Mouse (Mus musculus) kidney, embryonic 14.5 days (tissue): ENCODE results near the gene Tmem8b. TPM values are rescaled to one million over a fixed set of nuclear protein-coding genes. Genes with fewer than 3 reads are reported as not detected.

Experiments
- ATAC-seq: fragments of 200-750 bp; cut with Nextera tagmentation; 2 replicates; pipeline ENCODE4 v1.8.0; 2017; ENCODE audit warnings: moderate number of reproducible peaks, mild to moderate bottlenecking, moderate TSS enrichment, moderate library complexity; ENCODE audit not compliant: low FRiP score, low TSS enrichment
- H3K27ac ChIP-seq: fragments of 300-500 bp; sonication (generic); 2 replicates; pipeline ENCODE4 v1.5.1; 2014; ENCODE audit warnings: low read depth, mild to moderate bottlenecking, low read length, moderate library complexity, mixed read lengths
- H3K27me3 ChIP-seq: fragments of 300-500 bp; sonication (generic); 2 replicates; pipeline ENCODE4 v1.6.1; 2014; ENCODE audit warnings: mild to moderate bottlenecking, low read length; ENCODE audit not compliant: control insufficient read depth, insufficient read depth
- H3K36me3 ChIP-seq: fragments of 300-500 bp; sonication (generic); 2 replicates; pipeline ENCODE4 v1.6.1; 2014; ENCODE audit warnings: low read length, mixed read lengths; ENCODE audit not compliant: control insufficient read depth, insufficient read depth
- H3K4me1 ChIP-seq: fragments of 300-500 bp; sonication (generic); 2 replicates; pipeline ENCODE4 v1.6.1; 2014; ENCODE audit warnings: low read length, mixed read lengths; ENCODE audit not compliant: control insufficient read depth, insufficient read depth
- H3K4me2 ChIP-seq: fragments of 300-500 bp; sonication (generic); replicated peaks from 2 replicates; pipeline ENCODE4 v1.6.1; 2014; ENCODE audit warnings: low read depth, mild to moderate bottlenecking, low read length
- H3K4me3 ChIP-seq: fragments of 300-500 bp; sonication (generic); 2 replicates; pipeline ENCODE4 v1.5.1; 2014; ENCODE audit warnings: mild to moderate bottlenecking, low read length
- H3K9ac ChIP-seq: fragments of 300-500 bp; sonication (generic); 2 replicates; pipeline ENCODE4 v1.6.1; 2014; ENCODE audit warnings: low read depth, mild to moderate bottlenecking, low read length, moderate library complexity
- H3K9me3 ChIP-seq: fragments of 300-500 bp; sonication (generic); 2 replicates; pipeline ENCODE4 v1.6.1; 2016; ENCODE audit warnings: low read length; ENCODE audit not compliant: control insufficient read depth
- WGBS: fragments of 180-500 bp; shearing (Covaris S2); extraction: QIAGEN DNeasy Blood & Tissue Kit; methylation state at CpG from one replicate; pipeline ENCODE4 v1.1.7; 2014; 5-methylcytosine and 5-hydroxymethylcytosine counted together
- polyA plus RNA-seq: library from polyadenylated mRNA; unstranded; fragments of >200 nt; fragmentation: Nextera tagmentation; extraction: Ambion mirVana; gene quantifications from 2 replicates; pipeline ENCODE4 v1.2.1, GENCODE M21; 2014

Gene Tmem8b
- polyA plus RNA-seq, 1 experiment from 2014 or later = 3.2 TPM

DNA sequence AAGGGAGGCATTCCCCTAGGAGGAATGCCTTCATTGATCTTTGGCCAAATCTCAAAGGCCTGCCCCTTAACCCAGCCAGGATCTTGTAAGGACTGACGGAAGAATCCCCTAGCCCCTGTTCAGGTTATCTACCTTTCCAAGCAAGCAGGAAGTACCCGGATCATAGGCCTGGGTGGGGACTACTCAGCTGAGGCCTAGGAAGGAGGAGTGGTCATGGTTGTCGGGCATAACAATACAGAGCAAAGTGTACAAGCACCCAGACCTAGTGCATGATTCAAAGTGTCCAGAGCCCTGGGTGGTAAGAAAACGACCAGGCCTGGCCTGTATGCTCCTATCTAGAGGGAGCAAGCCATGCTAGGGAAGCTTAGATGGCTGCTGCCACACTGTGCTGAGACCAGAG lies 6.8 kb downstream of the Tmem8b start:
- H3K36me3 ChIP-seq = peaks cover 2% of the 10 kb centered on the region; the same call in 1 of the 2 replicates

DNA sequence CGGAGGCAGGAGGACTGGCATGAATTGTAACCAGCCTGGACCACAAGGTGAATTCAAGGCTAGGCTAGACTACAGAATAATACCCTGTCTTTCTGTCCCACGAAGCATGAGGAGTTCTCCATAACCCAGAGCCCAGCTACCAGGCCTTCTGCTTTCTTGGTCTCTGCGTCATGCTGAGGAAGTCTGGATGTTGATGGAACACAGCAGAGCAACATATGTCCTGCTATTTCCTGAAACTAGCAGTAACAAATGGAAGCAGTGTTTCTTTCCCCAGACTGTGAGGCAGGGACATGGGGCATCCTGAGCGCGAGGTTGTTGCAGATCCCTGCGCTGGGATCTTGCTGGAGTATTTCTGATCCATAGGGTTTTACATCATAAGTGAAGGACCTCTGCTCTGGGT lies 9.8 kb downstream of the Tmem8b start:
- no peak for ATAC-seq
- Histone ChIP-seq H3K9me3 (no peaks in the 10 kb centered on the region), H3K27me3 (no peaks in the 10 kb centered on the region), H3K36me3 (peaks cover 7% of the 10 kb centered on the region), H3K4me3 (no peak overlapping the region), H3K9ac (no peak overlapping the region), H3K4me2 (no peak overlapping the region), H3K27ac (no peak overlapping the region), H3K4me1 (no peaks in the 10 kb centered on the region)
- WGBS = 93% methylated on average over 6 of the region's 6 CpGs

More for the DNA sequence above, 6.8 kb downstream of the Tmem8b start:
- Histone ChIP-seq H3K27me3 (no peaks in the 10 kb centered on the region), H3K27ac (no peak overlapping the region), H3K4me2 (no peak overlapping the region), H3K4me1 (no peaks in the 10 kb centered on the region), H3K4me3 (no peak overlapping the region), H3K9me3 (no peaks in the 10 kb centered on the region), H3K9ac (no peak overlapping the region)
- no peak for ATAC-seq
- WGBS = 72% methylated on average over 4 of the region's 4 CpGs

DNA sequence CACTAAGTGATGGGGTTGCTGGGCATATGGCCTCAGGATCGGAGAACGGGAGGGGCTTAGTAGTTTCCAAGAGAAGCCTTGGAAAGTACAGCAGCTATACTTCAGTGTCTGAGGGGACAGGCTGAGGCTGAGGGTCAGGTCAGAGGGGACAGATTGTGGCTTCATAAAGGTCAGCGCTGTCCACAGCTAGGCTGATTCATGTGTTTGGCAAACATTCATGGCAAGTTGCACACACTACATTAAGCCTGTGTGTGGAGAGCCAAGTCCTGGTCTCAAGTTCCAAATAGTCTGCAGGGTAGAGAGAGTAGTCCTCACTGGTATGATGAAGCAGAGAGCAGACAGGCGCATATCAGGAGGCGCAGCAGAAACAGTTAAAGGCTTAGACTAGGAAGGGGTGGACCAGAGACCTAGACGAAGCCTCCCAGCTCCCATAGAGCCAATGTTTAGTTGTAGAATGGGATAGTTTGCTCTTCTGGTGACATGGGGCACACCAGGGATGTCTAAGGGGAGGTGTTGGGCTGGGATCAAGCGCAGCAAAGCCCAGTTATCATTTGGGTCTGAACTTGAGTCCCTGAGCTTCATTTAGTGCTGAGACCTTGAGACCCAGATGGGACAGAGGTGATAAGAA lies 10.8 kb downstream of the Tmem8b start:
- Histone ChIP-seq H3K4me2 (no peak overlapping the region), H3K9ac (no peak overlapping the region), H3K27me3 (no peaks in the 10 kb centered on the region), H3K4me1 (no peaks in the 10 kb centered on the region), H3K36me3 (peaks cover 7% of the 10 kb centered on the region), H3K9me3 (no peaks in the 10 kb centered on the region), H3K4me3 (no peak overlapping the region), H3K27ac (no peak overlapping the region)
- ATAC-seq = no peak
- 84% methylated on average over 7 of the region's 7 CpGs for WGBS

DNA sequence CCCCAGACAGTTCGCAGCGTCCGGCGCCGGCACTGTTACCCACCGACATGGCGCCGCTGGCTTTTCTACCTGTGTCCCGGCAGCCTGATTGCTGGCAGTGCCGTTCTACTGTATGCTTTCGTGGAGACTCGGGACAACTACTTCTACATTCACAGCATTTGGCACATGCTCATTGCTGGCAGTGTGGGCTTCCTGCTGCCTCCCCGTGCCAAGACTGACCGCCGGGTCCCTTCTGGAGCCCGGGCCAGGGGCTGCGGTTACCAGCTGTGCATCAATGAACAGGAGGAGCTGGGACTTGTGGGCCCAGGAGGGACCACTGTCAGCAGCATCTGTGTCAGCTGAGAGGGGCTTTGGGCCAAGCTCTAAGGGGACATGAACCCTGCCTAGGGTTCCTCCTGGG lies 21.2 kb downstream of the Tmem8b start:
- H3K27ac ChIP-seq = no peak overlapping the region
- WGBS = 96% methylated on average over 17 of the region's 17 CpGs
- no peak overlapping the region for H3K4me3 ChIP-seq
- H3K36me3 ChIP-seq = no peaks in the 10 kb centered on the region
- no peaks in the 10 kb centered on the region for H3K27me3 ChIP-seq
- no peak overlapping the region for H3K9ac ChIP-seq
- no peaks in the 10 kb centered on the region for H3K9me3 ChIP-seq
- H3K4me1 ChIP-seq = no peaks in the 10 kb centered on the region
- no peak for ATAC-seq
- no peak overlapping the region for H3K4me2 ChIP-seq

DNA sequence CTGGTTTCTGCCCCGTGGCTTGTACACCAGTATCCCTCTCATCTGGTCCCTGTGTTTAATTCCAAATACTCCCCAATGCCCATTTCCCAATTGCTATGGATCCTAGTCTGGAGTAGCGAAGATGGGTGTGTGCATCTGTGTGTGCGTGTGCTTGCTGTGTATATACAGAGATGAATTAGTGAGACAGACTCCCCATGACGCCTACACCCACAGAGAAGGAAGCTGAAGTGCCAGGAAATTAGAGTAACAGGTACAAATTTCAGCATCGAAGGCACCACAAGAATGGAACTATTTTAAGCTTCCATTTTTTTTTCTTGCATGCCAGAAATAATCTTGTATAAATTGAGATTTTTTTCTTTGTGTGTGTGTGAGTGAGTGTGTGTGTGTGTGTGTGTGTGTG lies 22.3 kb downstream of the Tmem8b start:
- ATAC-seq = no peak
- Histone ChIP-seq H3K4me2 (no peak overlapping the region), H3K9ac (no peak overlapping the region), H3K27me3 (no peaks in the 10 kb centered on the region), H3K9me3 (no peaks in the 10 kb centered on the region), H3K36me3 (no peaks in the 10 kb centered on the region), H3K27ac (no peak overlapping the region), H3K4me3 (no peak overlapping the region), H3K4me1 (no peaks in the 10 kb centered on the region)
- WGBS = 86% methylated on average over 5 of the region's 5 CpGs

DNA sequence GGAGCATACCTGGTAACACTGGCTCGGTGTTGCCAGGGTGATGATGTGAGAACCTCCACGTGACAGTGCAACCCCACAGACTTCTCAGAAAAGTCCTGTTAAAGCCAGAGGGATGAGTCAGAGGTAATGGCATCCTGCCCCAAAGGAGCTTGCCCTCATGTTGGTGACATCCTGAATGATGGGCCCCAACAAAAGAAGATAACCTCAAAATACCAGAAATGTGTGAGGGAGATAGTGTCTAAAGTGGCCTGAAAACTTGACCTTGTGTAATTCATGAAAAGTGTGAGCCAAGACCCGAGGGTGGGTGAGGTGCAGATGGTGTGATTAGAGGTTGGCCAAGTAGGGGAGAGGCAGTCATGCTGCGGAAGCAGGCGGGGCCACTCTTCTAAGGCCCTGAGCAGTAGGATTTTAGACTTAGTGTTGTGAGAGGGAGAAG lies 25.1 kb downstream of the Tmem8b start:
- H3K27me3 ChIP-seq = no peaks in the 10 kb centered on the region
- no peak for ATAC-seq
- H3K9me3 ChIP-seq = no peaks in the 10 kb centered on the region
- no peaks in the 10 kb centered on the region for H3K36me3 ChIP-seq
- no peaks in the 10 kb centered on the region for H3K4me1 ChIP-seq
- H3K9ac ChIP-seq = no peak overlapping the region
- no peak overlapping the region for H3K27ac ChIP-seq
- no peak overlapping the region for H3K4me2 ChIP-seq
- WGBS = 77% methylated on average over 5 of the region's 5 CpGs
- no peak overlapping the region for H3K4me3 ChIP-seq

DNA sequence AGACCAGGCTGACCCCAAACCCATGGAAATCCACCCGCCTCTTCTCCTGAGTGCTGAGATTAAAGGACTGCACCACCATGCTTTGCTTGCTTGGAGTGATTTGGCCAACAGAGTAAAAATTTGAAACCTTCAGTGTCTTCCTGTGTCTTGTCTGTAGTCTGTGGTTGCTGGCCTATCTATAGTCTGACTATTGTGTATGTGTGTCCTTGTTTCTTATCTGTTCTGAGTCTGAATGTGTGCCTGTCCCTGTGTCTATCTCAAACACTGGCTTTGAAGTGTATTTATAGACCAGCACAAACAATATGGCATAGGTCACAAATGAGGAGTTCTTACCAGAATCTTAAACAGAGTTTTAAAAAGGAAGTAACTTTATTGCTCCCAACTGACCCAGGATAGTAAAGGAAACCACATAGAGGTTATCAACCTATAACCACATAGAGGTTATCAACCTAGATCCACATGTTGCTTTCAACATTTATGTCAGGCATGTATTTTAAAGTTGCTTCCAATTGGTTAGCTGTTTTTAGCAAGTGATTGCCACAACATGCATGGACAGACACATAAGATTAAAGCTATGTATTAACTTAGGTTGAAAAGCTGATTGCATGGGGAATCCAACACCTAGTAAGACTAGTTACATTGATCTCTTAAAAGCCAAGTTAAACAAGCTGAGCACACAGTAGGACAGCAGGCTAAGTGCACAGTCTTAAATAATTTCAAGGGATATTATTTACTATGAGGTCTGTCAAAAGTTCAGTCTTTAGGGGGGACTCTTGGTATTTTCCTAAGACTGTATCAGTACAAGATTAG lies 25.9 kb downstream of the Tmem8b start:
- no peak overlapping the region for H3K4me2 ChIP-seq
- 84% methylated on average over 1 of the region's 1 CpGs for WGBS
- H3K36me3 ChIP-seq = no peaks in the 10 kb centered on the region
- H3K9me3 ChIP-seq = no peaks in the 10 kb centered on the region
- H3K27me3 ChIP-seq = no peaks in the 10 kb centered on the region
- no peak overlapping the region for H3K27ac ChIP-seq
- H3K9ac ChIP-seq = no peak overlapping the region
- no peak overlapping the region for H3K4me3 ChIP-seq
- ATAC-seq = no peak
- H3K4me1 ChIP-seq = no peaks in the 10 kb centered on the region

DNA sequence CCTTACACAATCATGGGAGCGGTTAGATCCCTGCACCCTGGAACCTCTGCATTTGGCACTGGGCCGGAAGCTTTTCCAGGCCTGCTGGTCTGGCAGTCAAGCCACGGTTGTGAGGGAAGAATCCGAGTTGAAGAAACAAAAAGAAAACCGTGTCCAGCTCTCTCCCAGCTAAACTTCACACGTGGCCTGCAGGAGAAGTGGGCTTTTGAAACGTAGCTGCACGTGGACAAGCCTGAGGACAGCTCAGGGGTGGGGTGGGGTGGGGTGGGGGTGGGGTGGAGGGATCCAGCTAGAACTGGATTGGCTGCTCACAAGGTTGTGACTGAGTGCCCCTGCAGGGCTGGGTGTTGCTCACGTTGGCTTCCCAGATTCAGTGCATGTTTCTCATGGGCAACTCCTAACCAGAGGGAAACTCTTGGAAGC lies 26.5 kb downstream of the Tmem8b start:
- Histone ChIP-seq H3K4me2 (no peak overlapping the region), H3K4me3 (no peak overlapping the region), H3K9ac (no peak overlapping the region), H3K36me3 (no peaks in the 10 kb centered on the region), H3K27ac (no peak overlapping the region), H3K27me3 (no peaks in the 10 kb centered on the region), H3K4me1 (no peaks in the 10 kb centered on the region), H3K9me3 (no peaks in the 10 kb centered on the region)
- 33% methylated on average over 9 of the region's 9 CpGs for WGBS
- ATAC-seq = no peak

DNA sequence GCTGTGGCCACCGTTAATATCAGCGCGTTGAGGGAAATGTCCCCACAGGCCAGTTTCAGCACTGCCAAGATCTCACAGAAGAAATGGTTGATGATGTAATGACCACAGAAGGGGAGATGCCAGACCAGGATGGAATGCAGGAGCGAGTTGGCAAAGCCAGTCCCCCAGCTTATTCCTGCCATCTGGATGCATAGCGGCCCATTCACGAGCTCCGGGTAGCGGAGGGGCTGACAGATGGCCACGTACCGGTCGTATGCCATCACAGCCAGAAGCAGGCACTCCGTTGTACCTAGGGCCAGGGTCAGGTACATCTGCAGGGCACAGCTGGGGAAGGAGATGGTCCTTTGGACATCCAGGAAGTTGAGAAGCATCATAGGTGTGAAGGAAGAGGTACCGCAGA lies 27.8 kb downstream of the Tmem8b start:
- H3K4me1 ChIP-seq = no peaks in the 10 kb centered on the region
- H3K9ac ChIP-seq = no peak overlapping the region
- no peak overlapping the region for H3K4me3 ChIP-seq
- H3K36me3 ChIP-seq = no peaks in the 10 kb centered on the region
- no peak overlapping the region for H3K4me2 ChIP-seq
- H3K27me3 ChIP-seq = no peaks in the 10 kb centered on the region
- 91% methylated on average over 13 of the region's 13 CpGs for WGBS
- no peak for ATAC-seq
- no peaks in the 10 kb centered on the region for H3K9me3 ChIP-seq
- H3K27ac ChIP-seq = no peak overlapping the region
